In genomic region chr13:101866843-101867242, GRCm38 (mm10) we compare ENCODE assay signal across 13 mouse cellular contexts.
DNase-seq lines count a peak whose midpoint lies in the region; ATAC-seq lines count a peak whose summit lies in the region.
"Had no signal": no experiment of that assay in that cellular context is flagged by ENCODE, and none has a peak within 500 bp of the region (broad histone marks: within the 10 kb centered on the region; RNA-seq: fewer than 3 reads in every experiment).

No protein-coding gene starts in this region.

- WGBS in embryonic facial prominence, embryonic 11.5 days, result 39% methylated on average over 4 of the region's 4 CpGs

- DNase-seq in 416B (ENCODE audit: low read depth), result peak; percentile 85
- DNase-seq in B cell, adult 2 months, result peak; percentile 3 to 6
- peak; percentile 41 for DNase-seq in embryonic facial prominence, embryonic 11.5 days (ENCODE audit: low spot score)
- DNase-seq in kidney, postnatal 14 days, result peak; percentile 15
- DNase-seq in left cerebral cortex, postnatal 4 days, result no peak
- no peak for DNase-seq in ovary, postnatal 36 days (ENCODE audit: low spot score)
- no peak for DNase-seq in gastrocnemius, adult 8-10 months (ENCODE audit: low spot score in 2 of 2)

- no peak overlapping the region for H3K4me3 ChIP-seq in embryonic facial prominence, embryonic 11.5 days (ENCODE audit: low read depth, low read length)
- H3K4me3 ChIP-seq: forebrain, embryonic 10.5 days; intestine, embryonic 15.5 days; limb, embryonic 13.5 days; midbrain, embryonic 13.5 days; stomach, embryonic 15.5 days had no signal

- H3K9me3 ChIP-seq in embryonic facial prominence, embryonic 11.5 days (replicated peaks; ENCODE audit: control insufficient read depth, low read length), result no peaks in the 10 kb centered on the region
- H3K9me3 ChIP-seq: forebrain, embryonic 10.5 days; intestine, embryonic 15.5 days; limb, embryonic 13.5 days; midbrain, embryonic 13.5 days; stomach, embryonic 15.5 days had no signal

- H3K9ac ChIP-seq in embryonic facial prominence, embryonic 11.5 days (replicated peaks; ENCODE audit: low read length), result no peak overlapping the region
- H3K9ac ChIP-seq: intestine, embryonic 15.5 days; limb, embryonic 13.5 days; midbrain, embryonic 13.5 days; stomach, embryonic 15.5 days had no signal

- H3K27ac ChIP-seq in embryonic facial prominence, embryonic 11.5 days (replicated peaks; ENCODE audit: low read depth, low read length), result no peak overlapping the region
- H3K27ac ChIP-seq: forebrain, embryonic 10.5 days; intestine, embryonic 15.5 days; limb, embryonic 13.5 days; midbrain, embryonic 13.5 days; stomach, embryonic 15.5 days had no signal

- H3K4me2 ChIP-seq in embryonic facial prominence, embryonic 11.5 days (ENCODE audit: low read depth, low read length), result no peak overlapping the region
- H3K4me2 ChIP-seq: intestine, embryonic 15.5 days; limb, embryonic 13.5 days; midbrain, embryonic 13.5 days; stomach, embryonic 15.5 days had no signal

- intact Hi-C loops in left cerebral cortex, postnatal 4 days (cut with DNase I), result no loop called here

- ATAC-seq in embryonic facial prominence, embryonic 11.5 days (replicated peaks; ENCODE audit: insufficient number of reproducible peaks, low FRiP score, low TSS enrichment, low read depth), result no peak
- ATAC-seq in erythroid progenitor cell, adult 5-6 weeks (replicated peaks; ENCODE audit: low FRiP score, poor library complexity, severe bottlenecking), result no peak
- ATAC-seq: intestine, embryonic 15.5 days; midbrain, embryonic 13.5 days had no signal

- no peaks in the 10 kb centered on the region for H3K36me3 ChIP-seq in embryonic facial prominence, embryonic 11.5 days (replicated peaks; ENCODE audit: control insufficient read depth, insufficient read depth, low read depth, low read length)
- H3K36me3 ChIP-seq: forebrain, embryonic 10.5 days; intestine, embryonic 15.5 days; limb, embryonic 13.5 days; midbrain, embryonic 13.5 days; stomach, embryonic 15.5 days had no signal

- H3K27me3 ChIP-seq in embryonic facial prominence, embryonic 11.5 days (ENCODE audit: control insufficient read depth, insufficient read depth, low read length), result no peaks in the 10 kb centered on the region
- H3K27me3 ChIP-seq: intestine, embryonic 15.5 days; limb, embryonic 13.5 days; midbrain, embryonic 13.5 days; stomach, embryonic 15.5 days had no signal

- H3K4me1 ChIP-seq in embryonic facial prominence, embryonic 11.5 days (ENCODE audit: control insufficient read depth, insufficient read depth, low read length), result no peaks in the 10 kb centered on the region
- H3K4me1 ChIP-seq: forebrain, embryonic 10.5 days; intestine, embryonic 15.5 days; limb, embryonic 13.5 days; midbrain, embryonic 13.5 days had no signal

Comparison
In these comparisons a context has a peak if more than half of its experiments do, and no peak if none do; other contexts are left out.
1. DNase-seq: peak in 416B (single experiment), B cell, adult 2 months (2 of 2), embryonic facial prominence, embryonic 11.5 days (single experiment) and kidney, postnatal 14 days (single experiment); none in left cerebral cortex, postnatal 4 days (single experiment), ovary, postnatal 36 days (single experiment) and gastrocnemius, adult 8-10 months (0 of 2).